25 mouse cellular contexts compared by ENCODE assay signal in the genomic region with DNA sequence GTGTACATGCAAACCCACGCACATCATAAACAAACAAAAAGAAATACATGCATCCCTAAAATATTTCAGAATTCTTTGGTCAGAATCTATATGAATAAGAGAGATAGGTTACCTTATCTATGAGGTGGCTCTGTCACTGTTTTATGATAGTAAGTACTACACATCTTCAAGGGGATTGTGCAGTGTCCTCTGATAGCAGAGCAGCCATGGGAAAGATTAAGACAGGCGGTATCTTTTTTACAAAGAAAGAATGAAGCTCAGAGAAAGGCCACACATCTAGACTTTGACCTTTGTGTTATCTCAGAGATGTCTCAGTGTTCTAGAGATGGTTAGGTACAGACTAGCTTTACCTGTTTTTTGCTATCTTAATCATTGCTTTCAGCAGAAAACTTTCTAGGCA. TPM values are rescaled to one million over a fixed set of nuclear protein-coding genes. Genes with fewer than 3 reads are reported as not detected.
"Had no signal": no experiment of that assay in that cellular context is flagged by ENCODE, and none has a peak within 500 bp of the region (broad histone marks: within the 10 kb centered on the region; RNA-seq: fewer than 3 reads in every experiment).

No protein-coding gene starts in this region.

- DNase-seq: gastrocnemius, postnatal 14 days; gastrocnemius, postnatal 36 days; heart, adult 2 months; heart, postnatal 14 days; heart, postnatal 36 days; kidney, adult 18-20 months; kidney, adult 8-10 months; kidney, postnatal 10 days; kidney, postnatal 25 days; kidney, postnatal 4 days; liver had no signal

- H3K4me1 ChIP-seq: heart, embryonic 13.5 days; hindbrain, embryonic 13.5 days; hindbrain, embryonic 15.5 days; limb, embryonic 10.5 days; limb, embryonic 12.5 days had no signal

- H3K4me2 ChIP-seq: heart, embryonic 11.5 days; heart, embryonic 13.5 days; heart, embryonic 15.5 days; hindbrain, embryonic 13.5 days; hindbrain, embryonic 15.5 days; limb, embryonic 12.5 days had no signal

- H3K27me3 ChIP-seq: heart, embryonic 13.5 days; heart, embryonic 15.5 days; hindbrain, embryonic 13.5 days; hindbrain, embryonic 15.5 days; limb, embryonic 12.5 days had no signal

- ATAC-seq: hindbrain, postnatal 0 days had no signal

- H3K4me3 ChIP-seq: heart, adult 2 months; heart, embryonic 13.5 days; heart, embryonic 15.5 days; hindbrain, embryonic 13.5 days; hindbrain, embryonic 15.5 days; layer of hippocampus, adult 2 months; left cerebral cortex, adult 2 months; limb, embryonic 10.5 days; limb, embryonic 12.5 days had no signal

- H3K9ac ChIP-seq: heart, embryonic 13.5 days; heart, embryonic 15.5 days; hindbrain, embryonic 13.5 days; hindbrain, embryonic 15.5 days; limb, embryonic 12.5 days; liver, embryonic 14.5 days had no signal

- H3K9me3 ChIP-seq: heart, embryonic 13.5 days; heart, embryonic 15.5 days; hindbrain, embryonic 13.5 days; hindbrain, embryonic 15.5 days; limb, embryonic 10.5 days; limb, embryonic 12.5 days had no signal

- H3K27ac ChIP-seq: heart, adult 2 months; heart, embryonic 13.5 days; heart, embryonic 15.5 days; hindbrain, embryonic 13.5 days; hindbrain, embryonic 15.5 days; hindbrain, postnatal 0 days; layer of hippocampus, adult 2 months; left cerebral cortex, adult 2 months; limb, embryonic 10.5 days; limb, embryonic 12.5 days; liver, embryonic 14.5 days had no signal

RNA-seq across cellular contexts. Expression of a gene that starts 13.9 kb away (rescaled TPM):
- total RNA-seq: gastrocnemius, adult 18-20 months; hematopoietic stem cell, adult 5-6 weeks; hindbrain, postnatal 0 days had no signal
- polyA plus RNA-seq: gonadal fat pad, adult 2 months; heart, adult 2 months had no signal
